Mouse (Mus musculus): Measurements from ENCODE around the gene Kdf1. TPM values are rescaled to one million over a fixed set of nuclear protein-coding genes. Genes with fewer than 3 reads are reported as not detected.

Gene Kdf1
- polyA plus RNA-seq, 1 experiment, result 7.7 TPM

DNA sequence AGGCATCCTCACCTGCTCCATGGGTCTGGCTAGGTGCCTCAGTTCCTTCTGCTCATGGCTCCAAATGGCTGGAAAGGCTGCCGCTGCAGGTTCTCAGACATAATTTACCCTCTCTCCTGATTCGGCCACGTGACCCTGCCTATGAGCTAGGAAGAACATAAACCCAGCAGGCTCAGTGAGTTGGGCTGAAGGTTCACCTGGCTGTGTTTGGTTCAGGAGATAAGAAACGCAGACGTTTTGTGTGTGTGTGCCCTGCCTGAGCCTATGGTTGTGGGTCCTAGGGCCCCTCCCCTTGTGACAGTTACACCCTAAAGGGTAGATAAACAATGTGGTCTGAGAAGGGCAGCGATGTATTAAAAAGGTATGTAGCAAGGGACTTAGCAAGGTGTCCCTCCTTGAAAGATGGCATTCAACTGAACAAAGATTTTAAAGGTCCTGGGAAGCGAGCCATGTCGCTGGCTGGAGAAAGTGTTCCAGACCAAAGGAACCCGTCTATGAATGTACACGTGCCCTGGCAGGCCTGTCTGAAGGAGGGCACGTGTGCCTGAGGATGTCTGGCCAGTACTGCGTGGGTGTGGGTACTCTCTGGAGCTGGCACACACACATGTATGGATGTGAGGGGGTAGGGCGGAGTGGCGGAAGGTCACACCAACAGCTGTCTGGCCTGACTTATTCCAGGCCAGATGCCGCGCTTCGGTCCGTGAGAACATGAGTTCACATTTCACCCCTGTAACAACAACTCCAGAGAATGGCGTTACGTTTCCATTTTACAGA is 30.0 kb upstream of the Kdf1 start:
- no peak for TF ChIP-seq POLR2A (IDR thresholded peaks at IDR 0.05; ENCODE audit: control insufficient read depth, extremely low read depth, insufficient read depth, low read length, poor library complexity)
- no peak for TF ChIP-seq CTCF (IDR thresholded peaks at IDR 0.05; ENCODE audit: borderline replicate concordance, control insufficient read depth, extremely low read depth, insufficient read depth, low read length, poor library complexity)
- no peaks in the 10 kb centered on the region for H3K36me3 ChIP-seq (ENCODE audit: control insufficient read depth, insufficient read depth, low read length)
- H3K4me3 ChIP-seq (ENCODE audit: control insufficient read depth, insufficient read depth, low read length), result no peak overlapping the region
- 93% methylated on average over 20 of the region's 20 CpGs for WGBS
- no peak for DNase-seq
- H3K4me1 ChIP-seq (replicated peaks; ENCODE audit: control insufficient read depth, insufficient read depth, low read length), result no peaks in the 10 kb centered on the region
- H3K27me3 ChIP-seq (ENCODE audit: control insufficient read depth, insufficient read depth, low read length), result peaks cover 4% of the 10 kb centered on the region; the same call in 1 of the 2 replicates
- no peak overlapping the region for H3K27ac ChIP-seq (ENCODE audit: control insufficient read depth, insufficient read depth, low read length)

DNA sequence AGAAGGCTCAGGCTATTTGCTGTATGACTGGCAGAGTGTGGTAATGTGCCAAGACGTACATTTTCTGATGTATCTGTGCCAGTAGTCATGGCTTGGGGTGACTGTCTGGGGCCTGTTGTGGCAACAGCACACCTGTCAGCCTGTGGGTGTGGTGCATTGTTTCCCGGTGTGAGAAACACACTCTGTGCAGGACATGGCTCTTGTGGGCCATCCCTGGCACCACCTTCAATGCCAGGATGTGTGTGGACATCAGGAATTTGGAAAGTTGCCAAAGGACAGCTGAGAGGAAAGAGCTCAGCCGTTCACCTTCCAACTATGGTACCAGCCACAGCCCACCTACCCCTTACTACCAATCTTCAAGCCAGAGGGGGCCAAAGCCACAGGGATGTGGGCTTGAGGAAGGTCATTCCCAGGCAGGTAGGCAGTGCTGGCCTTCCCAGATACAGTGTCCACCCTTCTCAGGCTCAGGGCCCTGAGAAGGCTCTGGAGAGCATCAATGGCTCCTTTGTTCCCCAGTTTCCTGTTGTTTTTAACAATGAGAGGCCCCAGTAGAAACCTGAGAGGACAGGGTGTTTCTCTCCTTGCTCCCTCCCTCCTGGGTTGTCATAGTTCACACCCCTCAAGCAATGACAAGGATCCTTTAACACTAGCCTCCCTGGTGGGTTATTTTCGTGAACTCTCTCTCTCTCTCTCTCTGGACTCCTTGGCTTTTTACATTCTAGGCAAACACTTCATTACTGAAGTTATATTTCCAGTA is 29.1 kb upstream of the Kdf1 start:
- 85% methylated on average over 4 of the region's 4 CpGs for WGBS
- no peaks in the 10 kb centered on the region for H3K36me3 ChIP-seq (ENCODE audit: control insufficient read depth, insufficient read depth, low read length)
- TF ChIP-seq CTCF (IDR thresholded peaks at IDR 0.05; ENCODE audit: borderline replicate concordance, control insufficient read depth, extremely low read depth, insufficient read depth, low read length, poor library complexity) (no peak), POLR2A (IDR thresholded peaks at IDR 0.05; ENCODE audit: control insufficient read depth, extremely low read depth, insufficient read depth, low read length, poor library complexity) (no peak)
- no peak overlapping the region for H3K27ac ChIP-seq (ENCODE audit: control insufficient read depth, insufficient read depth, low read length)
- peaks cover 5% of the 10 kb centered on the region for H3K4me1 ChIP-seq (replicated peaks; ENCODE audit: control insufficient read depth, insufficient read depth, low read length)
- DNase-seq, result no peak
- H3K4me3 ChIP-seq (ENCODE audit: control insufficient read depth, insufficient read depth, low read length), result no peak overlapping the region
- peaks cover 3% of the 10 kb centered on the region; the same call in 1 of the 2 replicates for H3K27me3 ChIP-seq (ENCODE audit: control insufficient read depth, insufficient read depth, low read length)

- no peak for DNase-seq
- TF ChIP-seq CTCF (IDR thresholded peaks at IDR 0.05; ENCODE audit: borderline replicate concordance, control insufficient read depth, extremely low read depth, insufficient read depth, low read length, poor library complexity) (no peak), POLR2A (IDR thresholded peaks at IDR 0.05; ENCODE audit: control insufficient read depth, extremely low read depth, insufficient read depth, low read length, poor library complexity) (no peak)
- peaks cover 5% of the 10 kb centered on the region for H3K4me1 ChIP-seq (replicated peaks; ENCODE audit: control insufficient read depth, insufficient read depth, low read length)
- H3K36me3 ChIP-seq (ENCODE audit: control insufficient read depth, insufficient read depth, low read length), result no peaks in the 10 kb centered on the region
- WGBS, result 76% methylated on average over 10 of the region's 10 CpGs
- no peak overlapping the region for H3K27ac ChIP-seq (ENCODE audit: control insufficient read depth, insufficient read depth, low read length)
- H3K27me3 ChIP-seq (ENCODE audit: control insufficient read depth, insufficient read depth, low read length), result peaks cover 5% of the 10 kb centered on the region; the same call in 1 of the 2 replicates
- H3K4me3 ChIP-seq (ENCODE audit: control insufficient read depth, insufficient read depth, low read length), result no peak overlapping the region
These were observed 27.0 kb upstream of the Kdf1 start for GRCm38 (mm10) chr4:133491800-133492199.

DNA sequence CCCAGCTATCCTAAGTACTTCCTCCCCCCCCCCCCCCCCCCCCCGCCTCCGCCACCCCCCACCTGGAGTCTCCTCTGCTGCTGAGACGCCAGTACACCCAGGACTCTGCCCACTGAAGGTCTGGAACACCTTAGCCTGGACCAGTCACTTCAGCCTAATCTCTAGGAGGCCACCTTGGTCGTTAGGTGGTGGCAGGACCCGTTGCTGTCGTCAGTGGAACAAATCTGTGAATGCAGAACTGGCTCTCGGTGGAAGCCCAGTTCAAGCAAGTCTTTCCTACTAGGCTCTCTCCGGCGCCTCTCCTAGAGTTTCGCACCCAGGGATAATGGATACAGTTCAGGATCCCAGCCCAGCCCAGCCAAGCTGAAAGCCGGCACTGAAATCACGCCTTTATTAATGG is 24.9 kb upstream of the Kdf1 start:
- TF ChIP-seq CTCF (IDR thresholded peaks at IDR 0.05; ENCODE audit: borderline replicate concordance, control insufficient read depth, extremely low read depth, insufficient read depth, low read length, poor library complexity), result no peak
- TF ChIP-seq POLR2A (IDR thresholded peaks at IDR 0.05; ENCODE audit: control insufficient read depth, extremely low read depth, insufficient read depth, low read length, poor library complexity), result no peak
- peak overlapping the region; percentile 39; the same call in 1 of the 2 replicates for H3K4me3 ChIP-seq (ENCODE audit: control insufficient read depth, insufficient read depth, low read length)
- H3K4me1 ChIP-seq (replicated peaks; ENCODE audit: control insufficient read depth, insufficient read depth, low read length), result peaks cover 22% of the 10 kb centered on the region
- peaks cover 21% of the 10 kb centered on the region for H3K27me3 ChIP-seq (ENCODE audit: control insufficient read depth, insufficient read depth, low read length)
- H3K36me3 ChIP-seq (ENCODE audit: control insufficient read depth, insufficient read depth, low read length), result no peaks in the 10 kb centered on the region
- no peak overlapping the region; the same call in 1 of the 2 replicates for H3K27ac ChIP-seq (ENCODE audit: control insufficient read depth, insufficient read depth, low read length)
- DNase-seq, result no peak
- 17% methylated on average over 10 of the region's 12 CpGs for WGBS

DNA sequence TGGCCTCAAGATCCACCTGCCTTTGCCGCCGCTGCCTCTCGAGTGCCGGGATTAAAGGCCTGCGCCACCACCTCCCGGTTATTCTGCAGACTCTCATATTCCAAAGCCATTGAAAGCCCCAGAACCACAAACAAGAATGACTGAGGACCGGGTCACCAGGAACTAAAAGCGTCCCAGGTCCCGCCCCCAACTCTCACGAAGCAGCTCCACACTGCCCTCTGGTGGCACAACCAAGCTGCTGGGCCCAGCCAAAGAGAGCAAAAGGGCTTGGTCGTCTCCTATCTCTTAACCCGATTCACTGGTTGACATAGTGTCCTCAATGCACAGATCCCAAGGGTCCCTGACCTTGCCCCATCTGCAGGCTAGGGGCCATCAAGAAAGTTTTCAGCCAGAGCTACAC is 24.3 kb upstream of the Kdf1 start:
- peak; percentile 89 for TF ChIP-seq CTCF (IDR thresholded peaks at IDR 0.05; ENCODE audit: borderline replicate concordance, control insufficient read depth, extremely low read depth, insufficient read depth, low read length, poor library complexity)
- TF ChIP-seq POLR2A (IDR thresholded peaks at IDR 0.05; ENCODE audit: control insufficient read depth, extremely low read depth, insufficient read depth, low read length, poor library complexity), result 0 out of 2 replicates have a peak, but pooled peaks have one; percentile 20
- DNase-seq, result peak; percentile 89
- H3K27ac ChIP-seq (ENCODE audit: control insufficient read depth, insufficient read depth, low read length), result no peak overlapping the region

GRCm38 (mm10) chr4:133494867-133495266 is 23.9 kb upstream of the Kdf1 start:
- WGBS, result 67% methylated on average over 4 of the region's 4 CpGs
- Histone ChIP-seq H3K27ac (ENCODE audit: control insufficient read depth, insufficient read depth, low read length) (no peak overlapping the region), H3K27me3 (ENCODE audit: control insufficient read depth, insufficient read depth, low read length) (peaks cover 21% of the 10 kb centered on the region), H3K4me1 (replicated peaks; ENCODE audit: control insufficient read depth, insufficient read depth, low read length) (peaks cover 22% of the 10 kb centered on the region), H3K4me3 (ENCODE audit: control insufficient read depth, insufficient read depth, low read length) (no peak overlapping the region), H3K36me3 (ENCODE audit: control insufficient read depth, insufficient read depth, low read length) (no peaks in the 10 kb centered on the region)
- TF ChIP-seq CTCF (IDR thresholded peaks at IDR 0.05; ENCODE audit: borderline replicate concordance, control insufficient read depth, extremely low read depth, insufficient read depth, low read length, poor library complexity), result no peak
- TF ChIP-seq POLR2A (IDR thresholded peaks at IDR 0.05; ENCODE audit: control insufficient read depth, extremely low read depth, insufficient read depth, low read length, poor library complexity), result no peak
- no peak for DNase-seq

More for the DNA sequence above, 24.3 kb upstream of the Kdf1 start:
- Histone ChIP-seq H3K4me3 (ENCODE audit: control insufficient read depth, insufficient read depth, low read length) (peak overlapping the region; percentile 39), H3K36me3 (ENCODE audit: control insufficient read depth, insufficient read depth, low read length) (no peaks in the 10 kb centered on the region), H3K27me3 (ENCODE audit: control insufficient read depth, insufficient read depth, low read length) (peaks cover 21% of the 10 kb centered on the region), H3K4me1 (replicated peaks; ENCODE audit: control insufficient read depth, insufficient read depth, low read length) (peaks cover 22% of the 10 kb centered on the region)
- WGBS, result 3% methylated on average over 12 of the region's 12 CpGs
